Mouse (Mus musculus): ENCODE data around the gene Pknox2.

Pknox2 gene

DNA sequence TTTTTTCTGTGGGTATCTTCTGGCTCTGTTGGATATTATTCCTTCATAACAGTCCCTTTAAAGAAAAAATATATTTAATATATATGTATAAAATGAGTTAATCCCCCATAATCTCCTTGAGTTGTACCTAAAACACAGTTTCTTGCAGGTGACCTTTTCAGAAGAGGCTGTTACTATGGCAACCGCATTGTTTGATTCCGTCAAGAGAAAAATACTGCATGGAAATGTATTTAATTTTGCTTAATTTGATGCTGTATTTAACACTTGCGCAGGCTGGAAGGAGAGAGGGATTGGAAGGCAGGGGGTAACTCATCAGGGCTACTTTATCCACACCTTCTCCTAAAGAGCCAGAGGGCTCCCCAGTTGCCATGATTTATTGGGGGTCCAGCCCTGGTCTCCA lies 108.3 kb downstream of the Pknox2 start:
- DNase-seq = no peak

DNA sequence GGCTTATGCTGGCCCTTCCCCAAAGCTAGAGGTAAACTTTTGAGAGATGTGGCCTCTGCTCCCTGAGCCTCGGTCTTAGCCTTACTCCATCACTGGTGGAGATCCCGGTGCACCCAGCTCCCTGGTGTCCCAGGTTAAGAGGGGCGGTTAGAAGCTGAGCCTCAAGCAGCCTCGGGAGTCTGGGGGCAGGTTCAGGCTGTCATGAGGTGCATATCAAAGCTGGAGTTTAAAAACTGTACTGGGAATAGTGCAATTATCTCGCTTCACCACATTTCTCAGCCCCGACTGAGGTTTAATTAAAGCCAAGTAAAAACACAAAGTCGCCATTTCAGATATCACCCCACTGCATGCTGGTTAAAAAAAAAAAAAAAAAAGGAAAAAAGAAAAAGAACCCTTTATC lies 108.8 kb downstream of the Pknox2 start:
- DNase-seq = no peak

DNA sequence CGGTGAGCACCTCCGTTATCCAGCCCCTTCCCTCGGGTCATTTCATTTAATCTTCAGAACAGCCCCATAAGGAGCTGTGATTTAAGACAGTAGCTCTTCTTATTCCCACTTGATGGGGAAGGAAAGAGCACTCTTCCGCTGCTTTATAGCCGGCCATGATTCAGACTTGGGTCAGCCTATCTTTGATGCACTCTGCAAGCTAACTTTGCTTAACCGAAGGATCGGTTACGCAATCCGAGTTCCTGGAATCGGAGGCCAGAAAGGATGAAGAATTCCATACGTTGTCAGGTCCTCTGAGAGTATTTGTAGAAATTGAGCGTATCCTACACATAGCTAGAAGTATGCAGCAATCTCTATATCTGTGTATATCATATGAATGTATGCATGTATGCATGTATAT lies 109.8 kb downstream of the Pknox2 start:
- no peak for DNase-seq

DNA sequence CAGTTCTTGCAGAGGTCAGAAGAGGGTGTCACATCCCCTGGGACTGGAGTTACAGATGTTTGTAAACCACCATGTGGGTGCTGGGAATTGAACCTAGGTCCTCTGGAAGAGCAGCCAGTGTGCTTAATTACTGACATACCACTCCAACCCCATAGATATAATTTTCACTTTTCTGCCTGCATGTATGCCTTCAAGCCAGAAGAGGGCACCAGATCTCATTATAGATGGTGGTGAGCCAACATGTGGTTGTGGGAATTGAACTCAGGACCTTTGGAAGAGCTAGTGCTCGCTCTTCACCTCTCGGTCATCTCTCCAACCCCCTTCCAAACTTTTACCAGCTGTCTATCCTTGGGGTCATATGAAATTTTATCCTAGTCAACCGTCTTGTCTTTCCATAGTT lies 112.0 kb downstream of the Pknox2 start:
- no peak for DNase-seq

DNA sequence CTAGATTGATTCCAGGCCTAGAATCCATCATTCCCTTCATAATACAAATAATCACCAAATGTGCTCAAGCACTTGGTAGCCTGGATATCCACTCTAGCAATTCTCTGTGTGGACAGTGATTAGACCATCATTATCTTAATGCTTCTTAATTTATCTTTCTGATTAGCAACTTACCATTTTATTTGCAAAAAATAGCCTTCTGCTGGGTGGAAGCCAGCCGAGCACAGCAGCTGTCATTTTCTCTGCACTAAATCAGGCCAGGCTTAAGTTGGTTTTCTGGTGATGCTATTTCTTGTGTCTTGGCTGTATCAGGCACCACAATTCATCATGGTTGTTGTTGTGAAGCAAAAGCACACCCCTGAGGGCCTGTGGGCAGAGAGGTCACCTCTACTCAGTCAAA lies 112.9 kb downstream of the Pknox2 start:
- DNase-seq = no peak

DNA sequence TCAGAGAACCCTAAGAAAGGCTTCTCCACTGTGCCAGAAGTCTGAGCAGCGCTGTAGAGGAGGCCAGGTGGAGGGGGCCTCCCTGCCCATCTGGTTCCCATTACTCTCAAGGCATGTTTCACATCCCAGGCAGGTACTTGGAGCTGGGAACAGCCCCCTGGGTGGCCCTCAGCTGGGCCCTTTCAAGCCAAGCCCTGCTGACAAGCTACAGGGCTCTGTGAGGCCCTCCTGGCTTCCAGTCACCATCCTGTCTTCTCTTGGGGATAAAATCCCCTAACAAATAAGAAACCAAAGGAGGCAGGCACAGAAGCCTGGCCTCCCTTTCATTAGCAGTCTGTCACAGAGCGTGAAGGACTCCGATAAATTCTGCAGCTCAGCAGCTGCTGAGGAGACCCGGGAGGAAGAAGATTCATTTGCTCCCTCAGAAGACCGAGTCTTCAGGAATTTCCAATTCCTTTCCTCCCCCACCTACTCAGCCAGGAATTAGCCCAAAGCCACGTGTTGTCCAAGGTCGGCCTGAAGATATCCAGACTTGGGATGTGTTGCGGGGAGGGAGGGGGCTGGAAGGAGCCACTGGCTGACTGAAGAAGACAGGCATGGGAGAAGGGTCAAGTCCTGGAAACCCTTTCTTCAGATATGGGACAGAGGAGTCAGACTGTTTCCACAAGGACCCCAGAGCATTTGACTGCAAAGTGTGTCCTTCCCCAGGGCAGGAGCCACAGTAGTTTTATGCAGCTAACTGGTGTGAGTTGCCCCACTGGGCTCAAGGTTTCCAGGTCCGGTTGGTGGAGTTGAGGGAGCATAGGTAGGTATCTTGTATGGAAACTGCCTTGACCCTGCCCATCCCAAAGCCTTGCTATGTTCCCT lies 116.6 kb downstream of the Pknox2 start:
- DNase-seq = no peak

DNA sequence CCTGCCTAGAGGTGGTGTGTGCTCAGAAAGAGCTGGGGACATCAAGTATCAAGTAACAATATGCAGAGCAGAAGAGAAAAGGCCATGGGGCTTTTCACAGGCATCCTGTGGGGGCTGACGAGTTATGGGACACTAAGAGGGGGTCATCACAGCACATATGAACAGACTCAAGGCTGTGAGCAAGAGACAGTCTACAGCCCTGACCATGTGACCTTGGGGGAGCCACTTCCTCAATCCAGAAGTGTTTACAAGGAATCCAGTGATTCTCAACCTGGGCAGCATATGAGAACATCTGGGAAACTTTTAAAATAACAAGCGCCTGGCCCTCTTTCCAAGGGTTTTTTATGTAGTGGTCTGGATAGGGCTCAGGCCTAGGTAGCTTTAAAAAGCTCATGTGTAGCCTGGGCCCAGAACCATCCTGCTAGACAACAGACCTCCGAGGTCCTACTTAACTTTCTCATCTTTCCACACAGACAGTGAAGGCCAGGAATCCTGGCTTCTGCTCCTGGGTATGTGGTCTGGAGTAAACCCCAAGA lies 117.3 kb downstream of the Pknox2 start:
- no peak for DNase-seq

DNA sequence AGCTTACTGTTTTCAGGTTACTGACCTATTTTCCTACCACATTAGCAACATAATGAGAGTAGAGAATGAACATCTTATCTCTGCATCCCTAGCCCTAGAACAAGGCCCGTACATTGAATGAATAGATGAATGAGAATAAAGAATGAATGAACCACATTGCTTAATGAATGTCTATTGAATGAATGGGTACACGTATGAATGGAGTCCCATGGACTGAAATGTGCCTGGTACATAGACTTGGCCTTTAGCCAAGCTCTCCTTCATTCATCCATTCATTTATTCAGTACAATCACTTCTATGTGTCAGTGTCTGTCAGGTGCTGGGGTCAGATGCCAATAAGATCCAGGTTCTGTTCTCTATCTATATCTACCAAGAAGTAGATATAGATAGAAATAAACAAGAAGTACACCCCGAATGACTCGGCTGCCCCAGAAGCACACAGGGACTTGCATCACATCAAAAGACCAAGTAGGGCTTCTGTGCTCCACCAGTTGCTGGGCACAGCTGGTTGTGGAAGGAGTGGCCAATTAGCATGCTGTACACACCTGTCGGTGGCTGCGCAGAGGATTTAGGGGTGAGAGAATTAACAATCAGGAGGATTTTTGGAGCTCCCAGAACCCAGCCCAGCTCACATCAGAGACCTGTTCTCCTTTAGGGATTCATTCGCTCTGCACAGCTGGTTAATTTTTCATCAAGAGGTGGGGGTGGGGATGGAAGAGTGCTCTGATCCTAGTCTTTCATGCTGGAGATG lies 119.2 kb downstream of the Pknox2 start:
- DNase-seq = no peak

DNA sequence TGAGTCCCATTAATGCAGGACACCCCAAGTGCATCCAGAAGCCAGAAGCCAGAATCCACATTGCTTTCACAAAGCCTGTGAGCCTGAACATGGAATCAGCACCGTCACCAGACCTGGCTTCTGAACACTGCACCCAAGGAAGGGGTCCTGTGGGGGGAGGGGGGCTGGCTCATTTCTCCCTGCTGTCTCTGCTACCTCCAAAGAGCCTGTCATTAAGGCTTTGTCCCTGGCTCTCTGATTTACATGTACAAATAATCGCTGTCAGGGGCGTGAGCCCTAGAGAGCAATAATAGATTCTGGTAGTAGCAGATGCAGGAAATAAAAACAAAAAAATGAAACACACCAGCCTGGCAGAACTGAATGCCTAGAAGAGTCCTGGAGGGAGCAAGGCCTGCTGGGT lies 121.3 kb downstream of the Pknox2 start:
- no peak for DNase-seq

DNA sequence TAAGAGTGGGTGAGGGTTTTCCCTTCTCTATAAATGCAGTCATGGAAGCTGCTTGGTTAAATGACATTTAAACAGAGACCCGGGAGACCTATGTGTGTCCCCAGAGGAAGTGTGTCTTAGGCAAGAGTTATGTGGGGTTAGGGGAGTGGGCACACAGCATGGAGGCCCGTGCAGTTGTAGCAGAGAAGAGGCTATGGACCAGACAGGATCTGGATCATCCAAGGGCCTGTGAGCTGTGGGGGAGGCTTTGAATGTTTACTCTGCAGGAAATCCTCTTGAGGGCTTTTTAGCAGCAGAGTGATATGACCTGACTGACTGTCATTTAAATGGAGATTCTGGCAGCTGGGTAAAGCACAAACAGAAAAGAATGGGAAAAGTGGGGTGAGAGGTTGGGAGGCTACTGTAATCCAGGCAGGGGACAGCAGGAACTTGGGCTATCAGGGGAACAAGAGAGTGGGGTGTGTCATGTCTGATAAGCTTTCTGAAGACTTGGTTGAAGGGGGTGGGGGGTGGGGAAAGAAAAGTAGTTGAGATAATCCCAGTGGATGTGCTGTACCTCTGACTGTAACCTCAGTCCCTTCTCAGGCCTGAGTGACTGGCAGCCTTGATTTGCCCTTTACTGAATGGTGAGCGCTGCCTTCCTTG lies 125.5 kb downstream of the Pknox2 start:
- DNase-seq = no peak

DNA sequence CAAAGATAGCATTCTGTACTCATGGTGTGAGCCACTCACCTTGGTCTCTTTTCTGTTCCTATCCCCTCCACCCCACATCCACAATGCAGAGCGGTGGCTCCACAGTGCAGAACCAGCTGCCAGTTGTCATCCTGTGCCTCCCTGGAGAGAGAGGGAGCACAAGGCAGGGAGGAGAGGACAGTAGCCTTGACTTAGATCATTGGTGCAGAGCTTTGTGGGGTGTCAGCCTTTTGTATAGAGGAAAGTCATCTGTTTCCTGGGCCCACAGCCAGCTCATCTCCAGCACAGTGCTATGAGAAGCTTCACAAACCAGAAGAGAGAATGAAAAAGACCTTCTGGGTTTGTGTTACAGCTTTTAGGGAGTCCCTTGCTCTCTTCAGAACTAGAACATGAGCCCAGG lies 129.1 kb downstream of the Pknox2 start:
- no peak for DNase-seq

DNA sequence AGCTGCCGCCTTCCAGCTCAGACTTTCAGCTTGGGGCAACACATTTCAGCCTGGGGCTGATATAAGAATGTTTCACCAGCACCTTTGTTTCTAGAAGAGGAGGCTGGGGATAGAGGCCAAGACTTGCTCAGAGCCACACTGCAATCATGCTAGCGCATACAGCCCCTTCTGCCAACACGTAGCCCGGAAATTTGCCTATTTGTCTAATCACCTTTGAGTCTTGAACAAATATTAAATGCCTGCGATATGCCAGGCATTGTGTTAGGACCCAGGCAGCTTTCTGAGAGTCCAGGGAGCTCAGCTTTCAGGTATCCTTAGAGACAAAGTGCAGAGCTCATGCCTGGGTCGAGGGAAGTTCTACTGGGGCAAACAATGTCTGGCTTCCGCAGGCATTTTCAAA lies 130.0 kb downstream of the Pknox2 start:
- DNase-seq = no peak

DNA sequence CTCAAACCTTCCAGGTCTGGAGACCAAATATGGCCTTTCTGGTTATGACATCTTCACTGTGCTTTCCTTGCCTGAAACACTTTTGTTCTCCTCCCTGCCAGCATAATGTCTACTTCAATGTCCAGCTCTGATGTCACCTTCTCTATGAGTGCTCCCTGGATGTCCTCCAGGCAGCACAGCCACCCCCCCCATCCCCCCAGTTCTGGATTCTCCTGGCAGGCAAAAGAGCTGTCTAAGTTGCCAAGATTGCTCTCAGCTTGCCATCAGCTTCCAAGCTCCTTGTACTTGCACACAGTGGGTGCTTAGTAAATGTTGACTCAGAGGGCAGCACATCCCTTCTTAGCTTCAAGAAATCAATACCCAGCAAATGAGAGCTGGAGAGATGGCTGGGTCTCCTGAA lies 131.0 kb downstream of the Pknox2 start:
- DNase-seq = no peak

DNA sequence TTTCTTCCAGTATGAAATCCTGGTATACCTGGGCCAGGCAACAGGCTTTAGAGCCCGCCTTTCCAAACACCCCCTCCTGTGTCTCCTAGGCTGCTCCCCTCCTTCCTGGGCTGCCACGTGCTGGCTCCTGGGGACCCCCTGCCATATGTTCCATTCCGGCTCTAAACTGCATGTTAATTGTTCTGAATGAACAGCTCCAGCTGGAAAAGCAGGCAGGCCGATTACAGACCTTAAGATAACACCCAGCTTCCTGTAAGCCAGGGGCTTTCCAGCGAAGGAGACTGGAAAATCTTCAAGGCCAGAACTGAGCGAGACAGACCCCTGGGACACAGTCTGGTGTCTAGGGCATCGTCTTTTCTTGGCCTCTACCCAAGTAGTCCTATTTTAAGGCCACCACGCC lies 133.6 kb downstream of the Pknox2 start:
- DNase-seq = no peak

DNA sequence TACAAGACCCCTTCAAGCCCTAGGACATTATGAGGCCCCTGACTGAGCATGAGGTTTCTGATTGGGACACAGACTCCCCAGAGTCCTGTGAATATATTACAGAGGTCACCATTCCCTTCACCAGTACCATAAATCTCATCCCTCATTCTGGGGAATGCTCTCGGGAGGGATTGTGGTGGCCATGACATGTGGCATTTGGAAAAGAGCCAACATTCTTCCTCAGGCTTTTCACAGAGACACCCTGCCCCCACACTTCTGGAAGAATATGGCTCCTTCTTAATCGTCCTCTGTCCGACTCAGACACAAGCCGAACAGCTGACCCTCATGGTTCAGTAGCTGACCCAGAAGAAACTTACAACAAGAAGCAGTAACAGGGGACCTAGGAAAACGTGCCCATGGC lies 139.1 kb downstream of the Pknox2 start:
- peak; percentile 19 for DNase-seq

DNA sequence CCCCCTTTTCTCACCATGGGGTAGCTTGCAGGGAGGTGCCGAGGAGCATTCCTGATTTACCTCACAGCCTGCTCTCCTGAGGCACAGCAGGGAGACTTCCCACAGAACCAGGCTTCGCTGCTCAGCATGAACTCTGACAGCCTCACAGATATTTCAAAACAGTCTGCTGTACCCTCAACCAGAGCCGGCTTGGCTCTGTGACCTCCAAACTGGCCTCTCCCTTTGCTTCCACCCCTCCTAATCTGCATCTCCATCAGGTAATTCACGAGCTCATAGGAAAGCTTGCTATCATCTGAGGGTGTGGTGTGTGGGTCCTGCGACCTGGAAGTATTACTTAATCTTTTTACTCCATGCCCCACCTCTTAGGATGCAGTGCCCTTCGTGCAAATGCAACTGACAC lies 142.5 kb downstream of the Pknox2 start:
- DNase-seq = no peak

DNA sequence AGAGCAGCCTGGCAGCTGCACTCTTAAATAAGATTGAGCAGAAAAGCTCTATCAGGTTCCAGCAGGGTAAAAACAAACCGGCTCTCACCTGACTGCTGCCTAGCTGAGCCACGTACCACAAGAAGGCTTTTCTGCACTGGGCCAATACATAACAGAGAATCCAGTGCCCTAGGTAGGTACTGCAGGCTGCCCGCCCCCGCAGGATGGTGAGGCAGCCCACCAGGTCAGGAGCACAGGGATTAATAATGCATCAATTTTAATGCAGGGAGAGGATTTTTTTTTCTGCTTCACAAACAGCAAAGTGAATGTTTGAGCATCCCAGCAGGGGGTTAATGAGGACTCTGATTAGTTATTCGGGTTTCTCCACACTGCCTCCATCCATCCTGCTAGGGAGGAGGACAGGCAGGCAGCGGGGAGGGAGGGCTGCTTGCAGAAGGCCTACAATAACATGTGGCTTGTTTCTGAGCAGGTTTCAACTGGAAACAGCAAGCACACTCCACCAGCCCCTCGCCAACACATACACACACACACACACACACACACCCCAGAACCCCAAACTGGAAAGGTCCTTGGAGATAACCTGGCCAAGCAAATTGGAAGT lies 145.2 kb downstream of the Pknox2 start:
- DNase-seq = no peak

DNA sequence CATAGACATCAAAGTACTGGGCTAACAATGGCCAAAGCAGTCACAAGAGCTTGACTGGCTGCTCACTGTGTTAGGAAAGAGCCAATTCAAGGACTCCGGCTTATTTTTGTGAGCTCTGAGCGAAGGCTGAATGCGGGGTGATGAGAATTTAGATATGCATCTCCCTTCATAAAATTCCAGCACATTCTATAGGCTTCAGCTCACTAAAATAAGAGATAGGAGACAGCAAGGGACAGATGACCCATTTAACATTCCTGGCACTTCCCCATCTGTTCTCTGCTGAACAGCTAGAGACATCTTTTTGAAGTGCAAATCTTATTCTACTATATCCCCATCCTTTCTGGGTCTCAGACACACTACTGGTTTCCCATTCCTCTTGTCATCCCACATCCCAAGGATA lies 147.8 kb downstream of the Pknox2 start:
- no peak for DNase-seq

DNA sequence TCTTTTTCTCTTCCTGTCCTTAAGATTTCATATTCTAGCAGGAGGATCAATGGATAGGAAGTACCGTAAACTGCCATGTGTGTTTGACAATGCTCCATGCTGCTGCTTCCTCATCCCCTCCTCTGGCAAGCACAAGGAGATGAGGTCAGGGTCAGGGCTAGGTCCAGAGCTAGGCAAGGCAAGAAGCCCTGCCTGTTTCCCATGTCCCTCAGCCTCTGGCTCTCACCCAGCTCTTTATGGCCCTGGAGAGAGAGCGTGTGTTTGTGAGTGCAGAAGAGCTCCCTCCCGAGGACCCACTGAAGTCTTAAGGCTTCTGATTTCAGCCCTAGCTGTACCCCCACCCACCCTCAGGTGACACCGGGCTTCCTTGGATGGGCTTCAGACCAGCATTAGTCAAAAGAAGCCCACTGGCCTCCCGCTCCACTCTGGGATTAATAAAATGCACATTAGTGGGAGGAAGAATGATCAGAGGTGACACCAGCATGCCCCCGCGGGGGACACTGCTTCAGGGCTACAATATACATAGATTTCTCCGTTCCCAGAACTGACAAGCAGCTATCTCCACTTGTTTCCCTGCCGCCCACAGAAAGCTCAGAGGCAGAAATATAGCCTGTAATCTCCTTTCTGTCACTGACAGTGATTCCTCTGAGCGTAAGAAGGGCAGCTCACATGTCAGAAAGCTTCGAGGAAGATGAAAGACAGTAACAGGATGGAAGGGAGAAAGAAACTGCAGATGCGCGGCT lies 156.4 kb downstream of the Pknox2 start:
- DNase-seq = no peak

DNA sequence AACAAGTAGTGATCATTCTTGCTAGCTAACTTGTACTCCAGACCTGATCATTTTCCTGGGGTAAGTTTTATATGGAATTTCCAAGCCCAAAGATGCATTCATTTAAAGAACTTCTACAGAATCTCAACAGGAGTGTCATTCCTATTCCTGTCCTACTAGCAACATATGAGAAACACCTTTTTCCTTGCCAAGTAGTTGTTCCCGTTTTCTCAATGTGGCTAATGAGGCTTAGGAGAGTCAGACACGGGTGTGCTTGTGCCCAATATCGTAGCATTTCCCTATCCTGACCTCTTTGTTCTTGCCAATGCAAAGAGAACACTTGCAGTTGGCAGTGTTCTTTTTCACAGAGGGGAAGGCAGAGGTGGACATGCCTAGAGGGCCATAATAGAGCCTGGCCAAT lies 157.2 kb downstream of the Pknox2 start:
- no peak for DNase-seq

DNA sequence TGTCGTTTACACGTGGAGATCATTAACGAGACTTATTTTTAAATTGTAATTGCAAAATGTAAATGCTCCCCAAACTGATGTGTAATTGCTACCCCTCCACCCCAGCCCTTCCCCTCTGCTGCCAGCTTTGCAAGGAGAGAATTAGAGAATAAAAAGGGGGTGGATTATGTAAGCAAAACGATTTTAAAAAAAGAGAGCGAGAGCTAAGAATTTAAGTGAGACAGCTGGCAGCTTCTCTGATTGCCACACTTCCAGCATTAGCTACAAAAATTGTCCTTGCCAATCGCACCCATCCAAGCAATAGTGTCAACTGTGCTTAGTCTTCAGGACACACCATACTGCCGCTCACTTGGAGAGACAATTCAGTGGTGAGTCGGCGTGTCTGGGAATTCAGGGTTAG lies 162.0 kb downstream of the Pknox2 start:
- DNase-seq = no peak

DNA sequence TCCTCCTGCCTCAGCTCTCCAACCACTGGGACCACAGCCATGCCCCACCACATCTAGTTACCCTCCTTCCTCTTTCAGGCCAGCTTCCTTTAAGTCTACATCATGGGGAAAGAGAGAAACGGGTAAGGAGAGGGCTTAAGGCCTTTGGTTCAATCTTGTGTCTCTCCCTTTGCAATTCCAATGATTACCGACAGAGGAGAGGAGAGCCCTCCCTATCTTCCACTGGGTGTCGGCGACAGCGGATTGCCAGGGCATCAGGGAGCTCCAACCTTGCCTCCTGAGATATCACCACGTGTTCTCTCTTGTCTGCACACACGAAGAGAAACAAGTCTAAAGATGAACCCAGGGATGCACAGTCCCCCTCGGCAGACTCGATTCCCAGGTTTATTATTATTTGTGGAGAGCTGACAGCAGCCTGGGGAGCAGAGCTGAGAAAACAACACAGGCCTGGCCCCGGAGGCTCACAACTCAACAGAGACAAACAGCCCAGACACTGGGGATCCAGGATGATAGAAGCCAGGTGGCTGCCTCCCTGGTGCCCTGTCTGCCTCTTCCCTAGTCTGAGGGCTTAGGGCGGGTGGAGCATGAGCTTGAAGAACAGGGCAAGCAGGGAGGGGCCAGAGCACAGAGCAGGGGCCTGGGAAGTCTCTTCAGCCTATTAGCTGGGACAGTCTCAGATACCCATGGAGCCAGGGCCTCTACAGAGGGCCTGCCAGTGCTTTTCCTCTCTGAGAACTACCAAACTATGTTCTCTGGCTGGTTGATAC lies 170.4 kb downstream of the Pknox2 start:
- DNase-seq = no peak

Data from kidney, adult 11 months (tissue).